Mouse (Mus musculus) neural tube, embryonic 10.5 days (tissue): Measurements from ENCODE around the gene Lrrc46.

ENCODE experiments used
- DNase-seq: peaks from one replicate; pipeline ENCODE4 v3.0.0-alpha.2; 2017; ENCODE audit warnings: low spot score; ENCODE audit errors: extremely low spot score

The Lrrc46 gene

GRCm38 (mm10) chr11:97049492-97050085 is 8.4 kb upstream of the Lrrc46 start:
- no peak for DNase-seq

GRCm38 (mm10) chr11:97048090-97048650 is 7.0 kb upstream of the Lrrc46 start:
- DNase-seq: no peak

GRCm38 (mm10) chr11:97045861-97046260 is 4.7 kb upstream of the Lrrc46 start:
- no peak for DNase-seq

GRCm38 (mm10) chr11:97044902-97045301 is 3.7 kb upstream of the Lrrc46 start:
- DNase-seq: no peak

- DNase-seq: no peak
Measured at GRCm38 (mm10) chr11:97040301-97041021, 746 bp downstream of the Lrrc46 start.

- no peak for DNase-seq
Measured at GRCm38 (mm10) chr11:97038881-97039280, 2.3 kb downstream of the Lrrc46 start.

- no peak for DNase-seq
Measured at GRCm38 (mm10) chr11:97036141-97036540, 5.1 kb downstream of the Lrrc46 start.

GRCm38 (mm10) chr11:97033781-97034180 is 7.4 kb downstream of the Lrrc46 start:
- DNase-seq: no peak

GRCm38 (mm10) chr11:97032499-97032898 is 8.7 kb downstream of the Lrrc46 start:
- no peak for DNase-seq

- no peak for DNase-seq
Measured at GRCm38 (mm10) chr11:97031977-97032376, 9.2 kb downstream of the Lrrc46 start.

- DNase-seq: no peak
Measured at GRCm38 (mm10) chr11:97030426-97030825, 10.8 kb downstream of the Lrrc46 start.

- DNase-seq: peak; percentile 96
Measured at GRCm38 (mm10) chr11:97029686-97030417, 11.4 kb downstream of the Lrrc46 start, which contains the start of gene Scrn2. Gene Scrn2, plus strand, starts transcription at chr11:97029938.

GRCm38 (mm10) chr11:97025721-97026344 is 15.4 kb downstream of the Lrrc46 start:
- DNase-seq: peak; percentile 94

- no peak for DNase-seq
Measured at GRCm38 (mm10) chr11:97024977-97025376, 16.2 kb downstream of the Lrrc46 start.

GRCm38 (mm10) chr11:97021873-97022484 is 19.2 kb downstream of the Lrrc46 start:
- DNase-seq: peak; percentile 75

GRCm38 (mm10) chr11:97021121-97021765 is 20.0 kb downstream of the Lrrc46 start:
- peak; percentile 41 for DNase-seq

GRCm38 (mm10) chr11:97019345-97019708 is 21.9 kb downstream of the Lrrc46 start:
- DNase-seq: peak; percentile 43

- DNase-seq: peak; percentile 59
Measured at GRCm38 (mm10) chr11:97018583-97019344, 22.4 kb downstream of the Lrrc46 start.

GRCm38 (mm10) chr11:97017696-97018582 is 23.3 kb downstream of the Lrrc46 start:
- no peak for DNase-seq
